Mouse (Mus musculus) limb, embryonic 11.5 days (tissue): ENCODE results near the gene Pla1a. TPM values are rescaled to one million over a fixed set of nuclear protein-coding genes. Genes with fewer than 3 reads are reported as not detected.
"Not testable (repeated sequence)": the region's sequence is repeated elsewhere in the genome, so short reads cannot be mapped to it uniquely, and the experiment has no call there.

Experiments used
- ATAC-seq: fragments of 200-750 bp; cut with Nextera tagmentation; 2 replicates; pipeline ENCODE4 v1.8.0; 2017; ENCODE audit warnings: low read depth; ENCODE audit not compliant: insufficient number of reproducible peaks, low FRiP score, low TSS enrichment
- DNase-seq: peaks from one replicate; pipeline ENCODE4 v3.0.0-alpha.2; 2015; ENCODE audit warnings: low spot score
- H3K27ac ChIP-seq: fragments of 300-500 bp; sonication (generic); replicated peaks from 2 replicates; pipeline ENCODE4 v1.5.1; 2014; ENCODE audit warnings: low read depth, mild to moderate bottlenecking, low read length
- H3K27me3 ChIP-seq: fragments of 300-500 bp; sonication (generic); 2 replicates; pipeline ENCODE4 v1.6.1; 2014; ENCODE audit warnings: mild to moderate bottlenecking, low read length, mixed read lengths; ENCODE audit not compliant: control insufficient read depth, insufficient read depth
- H3K36me3 ChIP-seq: fragments of 300-500 bp; sonication (generic); 2 replicates; pipeline ENCODE4 v1.6.1; 2014; ENCODE audit warnings: mild to moderate bottlenecking, low read length, moderate library complexity, mixed read lengths; ENCODE audit not compliant: control insufficient read depth, insufficient read depth
- H3K4me1 ChIP-seq: fragments of 300-500 bp; sonication (generic); 2 replicates; pipeline ENCODE4 v1.6.1; 2014; ENCODE audit warnings: low read length, mixed read lengths; ENCODE audit not compliant: control insufficient read depth, insufficient read depth
- H3K4me2 ChIP-seq: fragments of 300-500 bp; sonication (generic); 2 replicates; pipeline ENCODE4 v1.6.1; 2014; ENCODE audit warnings: low read depth, mild to moderate bottlenecking, moderate library complexity; ENCODE audit not compliant: severe bottlenecking
- H3K4me3 ChIP-seq: fragments of 300-500 bp; sonication (generic); 2 replicates; pipeline ENCODE4 v1.5.1; 2014; ENCODE audit warnings: low read depth, low read length
- H3K9ac ChIP-seq: fragments of 300-500 bp; sonication (generic); 2 replicates; pipeline ENCODE4 v1.6.1; 2014; ENCODE audit warnings: mild to moderate bottlenecking, low read length
- H3K9me3 ChIP-seq: fragments of 300-500 bp; sonication (generic); 2 replicates; pipeline ENCODE4 v1.6.1; 2016; ENCODE audit warnings: low read length; ENCODE audit not compliant: control insufficient read depth
- WGBS: fragments of 180-500 bp; shearing (Covaris S2); extraction: QIAGEN DNeasy Blood & Tissue Kit; methylation state at CpG from one replicate; pipeline ENCODE4 v1.1.7; 2014; 5-methylcytosine and 5-hydroxymethylcytosine counted together
- polyA plus RNA-seq: library from polyadenylated mRNA; unstranded; fragments of >200 nt; fragmentation: Nextera tagmentation; extraction: Ambion mirVana; gene quantifications from 2 replicates; pipeline ENCODE4 v1.2.1, GENCODE M21; 2014

The Pla1a gene
- polyA plus RNA-seq, 1 experiment from 2014 or later, result 0.07 TPM

DNA sequence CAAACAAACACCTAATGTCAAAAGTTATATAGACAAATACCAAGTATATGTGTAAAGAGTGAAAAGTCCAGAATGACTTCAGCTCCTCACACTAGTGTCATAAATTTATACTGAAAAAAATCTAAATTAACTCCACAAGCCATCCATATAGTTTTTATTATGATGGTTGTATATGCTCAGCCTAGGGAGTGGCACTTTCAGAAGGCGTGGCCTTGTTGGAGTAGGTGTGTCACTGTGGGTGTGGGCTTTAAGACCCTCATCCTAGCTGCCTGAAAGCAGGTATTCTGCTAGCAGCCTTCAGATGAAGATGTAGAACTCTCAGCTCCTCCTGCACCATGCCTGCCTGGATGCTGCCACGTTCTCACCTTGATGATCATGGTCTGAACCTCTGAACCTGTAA lies 13.2 kb upstream of the Pla1a start:
- ATAC-seq, H3K27ac ChIP-seq, H3K4me1 ChIP-seq, DNase-seq, H3K9ac ChIP-seq, H3K4me2 ChIP-seq, H3K9me3 ChIP-seq, H3K4me3 ChIP-seq, H3K27me3 ChIP-seq: not testable (repeated sequence)
- peaks cover 30% of the 10 kb centered on the region for H3K36me3 ChIP-seq
- 96% methylated on average over 2 of the region's 2 CpGs for WGBS

- ATAC-seq, result no peak
- no peak overlapping the region for H3K4me3 ChIP-seq
- H3K36me3 ChIP-seq, result peaks cover 30% of the 10 kb centered on the region
- H3K27ac ChIP-seq, result no peak overlapping the region
- H3K4me2 ChIP-seq, result no peak overlapping the region
- H3K27me3 ChIP-seq, result no peaks in the 10 kb centered on the region
- no peak overlapping the region for H3K9ac ChIP-seq
- H3K9me3 ChIP-seq, result no peaks in the 10 kb centered on the region
- no peaks in the 10 kb centered on the region for H3K4me1 ChIP-seq
- 96% methylated on average over 20 of the region's 20 CpGs for WGBS
- no peak for DNase-seq
Measured at GRCm38 (mm10) chr16:38445576-38445975, 12.6 kb upstream of the Pla1a start.

DNA sequence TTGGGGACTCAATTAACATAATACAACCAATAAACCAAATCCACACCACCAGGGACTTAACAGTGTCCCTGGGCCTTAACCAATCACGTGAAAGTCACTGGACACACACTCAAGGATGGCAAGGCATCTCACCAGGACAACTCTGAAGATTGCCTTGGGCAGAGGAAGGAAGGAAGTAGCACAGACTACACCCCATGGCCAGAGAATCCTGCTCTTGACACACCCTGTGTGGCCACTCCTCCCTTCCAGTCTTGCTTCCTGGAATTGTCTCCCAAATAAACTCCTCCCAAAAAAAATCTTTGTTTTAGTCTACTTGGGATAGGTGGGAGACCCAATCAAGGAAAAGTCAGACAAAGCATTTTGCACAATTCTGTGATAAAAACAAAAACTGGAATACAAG lies 12.1 kb upstream of the Pla1a start:
- H3K9ac ChIP-seq, result no peak overlapping the region
- ATAC-seq (no peak), DNase-seq (no peak)
- WGBS, result 88% methylated on average over 1 of the region's 1 CpGs
- H3K4me1 ChIP-seq, result no peaks in the 10 kb centered on the region
- no peak overlapping the region for H3K27ac ChIP-seq
- no peaks in the 10 kb centered on the region for H3K27me3 ChIP-seq
- H3K4me2 ChIP-seq, result no peak overlapping the region
- no peaks in the 10 kb centered on the region for H3K9me3 ChIP-seq
- peaks cover 29% of the 10 kb centered on the region for H3K36me3 ChIP-seq
- no peak overlapping the region for H3K4me3 ChIP-seq

- Histone ChIP-seq H3K4me3 (no peak overlapping the region), H3K9me3 (no peaks in the 10 kb centered on the region), H3K9ac (no peak overlapping the region), H3K4me2 (no peak overlapping the region), H3K4me1 (no peaks in the 10 kb centered on the region), H3K36me3 (peaks cover 26% of the 10 kb centered on the region), H3K27ac (no peak overlapping the region), H3K27me3 (no peaks in the 10 kb centered on the region)
- DNase-seq (no peak), ATAC-seq (no peak)
- WGBS, result 97% methylated on average over 7 of the region's 7 CpGs
Measured at GRCm38 (mm10) chr16:38443721-38444464, 10.9 kb upstream of the Pla1a start.

DNA sequence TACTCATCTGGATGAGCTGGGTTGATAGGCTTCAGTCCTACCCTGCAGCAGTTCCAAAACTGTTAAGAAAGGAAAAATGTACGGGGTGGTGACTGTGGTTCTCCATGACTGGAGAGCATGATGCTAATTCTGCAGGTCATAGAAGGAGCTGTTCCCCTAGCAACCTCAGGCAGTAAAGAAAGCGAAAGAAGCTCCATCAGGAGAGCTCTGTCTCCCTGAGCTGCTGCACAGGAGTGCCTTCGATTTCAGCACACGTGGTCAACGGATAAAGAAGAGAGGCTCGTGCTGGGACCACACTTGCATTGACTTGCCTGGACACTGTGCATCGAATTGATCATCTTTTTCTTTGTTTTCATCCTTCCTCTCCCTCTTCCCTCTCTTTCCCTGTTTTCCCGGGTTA lies 9.3 kb upstream of the Pla1a start:
- no peak overlapping the region for H3K4me2 ChIP-seq
- H3K36me3 ChIP-seq, result peaks cover 23% of the 10 kb centered on the region
- no peaks in the 10 kb centered on the region for H3K27me3 ChIP-seq
- 90% methylated on average over 8 of the region's 8 CpGs for WGBS
- H3K9ac ChIP-seq, result no peak overlapping the region
- no peaks in the 10 kb centered on the region for H3K9me3 ChIP-seq
- no peak overlapping the region for H3K27ac ChIP-seq
- no peak overlapping the region for H3K4me3 ChIP-seq
- no peaks in the 10 kb centered on the region for H3K4me1 ChIP-seq
- DNase-seq (no peak), ATAC-seq (no peak)

- Histone ChIP-seq H3K9ac (no peak overlapping the region), H3K9me3 (no peaks in the 10 kb centered on the region), H3K27ac (no peak overlapping the region), H3K36me3 (peaks cover 17% of the 10 kb centered on the region), H3K27me3 (no peaks in the 10 kb centered on the region), H3K4me3 (no peak overlapping the region), H3K4me1 (no peaks in the 10 kb centered on the region), H3K4me2 (no peak overlapping the region)
- no peak for ATAC-seq
- no peak for DNase-seq
- 87% methylated on average over 5 of the region's 5 CpGs for WGBS
Measured at GRCm38 (mm10) chr16:38441611-38442010, 8.7 kb upstream of the Pla1a start.

DNA sequence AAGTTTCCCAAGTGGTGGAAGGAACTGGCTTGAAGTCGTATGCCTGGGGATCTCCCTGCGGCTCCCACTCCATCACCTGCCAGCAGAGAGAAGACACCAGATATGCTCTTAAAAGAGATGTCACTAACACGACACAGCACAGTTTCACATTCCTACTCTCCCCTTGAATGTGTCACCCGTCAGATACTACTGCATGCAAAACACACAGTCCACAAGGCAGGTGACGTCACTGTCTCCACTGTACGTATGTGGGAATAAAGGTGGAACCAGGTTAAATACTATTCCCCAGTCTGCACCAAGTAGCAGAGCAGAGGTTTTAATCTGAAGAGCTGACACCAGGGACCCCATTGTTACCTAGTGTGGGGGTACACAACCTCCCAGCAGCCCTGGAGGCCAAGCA lies 7.5 kb upstream of the Pla1a start:
- H3K4me2 ChIP-seq, result no peak overlapping the region
- no peak overlapping the region for H3K4me3 ChIP-seq
- no peaks in the 10 kb centered on the region for H3K9me3 ChIP-seq
- no peak overlapping the region for H3K27ac ChIP-seq
- DNase-seq, result no peak
- peaks cover 11% of the 10 kb centered on the region for H3K36me3 ChIP-seq
- H3K27me3 ChIP-seq, result no peaks in the 10 kb centered on the region
- ATAC-seq, result no peak
- no peak overlapping the region for H3K9ac ChIP-seq
- 83% methylated on average over 6 of the region's 6 CpGs for WGBS
- no peaks in the 10 kb centered on the region for H3K4me1 ChIP-seq

DNA sequence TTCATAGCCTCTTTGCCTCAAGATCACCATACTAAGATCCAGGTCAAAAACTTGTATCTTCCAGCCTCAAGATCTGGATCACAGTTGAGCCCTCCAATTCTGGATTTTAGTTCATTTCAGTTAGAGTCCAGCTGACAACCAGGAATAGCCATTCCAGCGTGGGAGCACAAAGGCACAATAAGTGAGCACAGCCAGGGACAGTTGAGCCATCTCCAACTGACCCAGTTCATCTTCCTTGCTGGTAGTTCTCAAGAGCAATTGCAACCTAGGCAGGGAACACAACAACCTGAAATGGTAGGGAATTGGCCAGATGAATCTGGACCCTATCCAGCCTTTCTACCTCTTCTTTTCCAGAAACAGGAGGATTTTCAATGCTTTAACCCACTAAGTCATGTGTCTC lies 6.2 kb upstream of the Pla1a start:
- no peak overlapping the region for H3K9ac ChIP-seq
- no peak overlapping the region for H3K4me2 ChIP-seq
- DNase-seq (no peak), ATAC-seq (no peak)
- no peaks in the 10 kb centered on the region for H3K9me3 ChIP-seq
- 84% methylated on average over 1 of the region's 1 CpGs for WGBS
- H3K4me1 ChIP-seq, result no peaks in the 10 kb centered on the region
- no peak overlapping the region for H3K27ac ChIP-seq
- peaks cover 4% of the 10 kb centered on the region for H3K36me3 ChIP-seq
- H3K27me3 ChIP-seq, result no peaks in the 10 kb centered on the region
- no peak overlapping the region for H3K4me3 ChIP-seq

- 88% methylated on average over 4 of the region's 4 CpGs for WGBS
- Histone ChIP-seq H3K4me2 (no peak overlapping the region), H3K9ac (no peak overlapping the region), H3K4me1 (peaks cover 2% of the 10 kb centered on the region; the same call in 1 of the 2 replicates), H3K27ac (no peak overlapping the region), H3K36me3 (no peaks in the 10 kb centered on the region), H3K9me3 (no peaks in the 10 kb centered on the region), H3K4me3 (no peak overlapping the region), H3K27me3 (no peaks in the 10 kb centered on the region)
- DNase-seq, result no peak
- no peak for ATAC-seq
Measured at GRCm38 (mm10) chr16:38434295-38434795, 1.4 kb upstream of the Pla1a start.
